Mouse (Mus musculus) lung, postnatal 0 days (tissue): ENCODE measurements around the gene Hsd17b1.

ENCODE experiments used
- CTCF ChIP-seq: IDR thresholded peaks from 2 replicates; pipeline ENCODE4 v1.5.1; 2016; ENCODE audit warnings: antibody characterized with exemption, mild to moderate bottlenecking
- EP300 ChIP-seq: IDR thresholded peaks from 2 replicates; pipeline ENCODE4 v1.6.1; 2016; ENCODE audit warnings: antibody characterized with exemption, mild to moderate bottlenecking, control low read depth

DNA sequence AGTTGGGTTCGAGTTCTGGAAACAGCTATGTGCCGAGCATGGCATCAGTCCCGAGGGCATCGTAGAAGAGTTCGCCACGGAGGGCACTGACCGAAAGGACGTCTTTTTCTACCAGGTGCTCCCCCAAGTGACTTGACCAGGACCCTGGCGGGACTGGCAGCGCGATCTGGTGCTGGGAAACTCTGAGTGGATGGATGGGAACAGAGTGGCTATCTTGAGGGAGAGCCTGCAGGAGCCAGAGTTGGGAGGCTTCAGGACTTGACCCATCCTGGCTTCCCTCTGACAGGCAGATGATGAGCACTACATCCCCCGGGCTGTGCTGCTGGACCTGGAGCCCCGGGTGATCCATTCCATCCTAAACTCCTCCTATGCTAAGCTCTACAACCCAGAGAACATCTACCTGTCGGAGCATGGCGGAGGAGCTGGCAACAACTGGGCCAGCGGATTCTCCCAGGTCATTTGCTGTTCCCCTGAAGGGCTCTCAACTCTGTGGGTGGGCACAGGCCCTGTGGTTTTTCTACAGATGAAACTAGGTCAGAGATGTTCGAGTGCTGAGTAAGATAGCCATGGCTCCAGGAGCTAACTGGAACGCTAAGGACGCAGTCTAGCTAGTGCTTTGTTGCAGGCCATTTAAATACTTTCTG is 42.5 kb downstream of the Hsd17b1 start:
- no peak for TF ChIP-seq CTCF
- TF ChIP-seq EP300, result no peak
